Mouse (Mus musculus) embryonic fibroblast, embryonic 13.5 days (primary cell): Measurements from ENCODE around the gene Rexo5.

Experiments
- CTCF ChIP-seq: IDR thresholded peaks from 2 replicates; pipeline ENCODE4 v1.5.1; 2011; ENCODE audit warnings: mild to moderate bottlenecking, control low read depth, low read length, moderate library complexity, borderline replicate concordance; ENCODE audit not compliant: insufficient read depth
- POLR2A ChIP-seq: IDR thresholded peaks from 2 replicates; pipeline ENCODE4 v1.6.1; 2011; ENCODE audit warnings: low read depth, mild to moderate bottlenecking, control low read depth, low read length, moderate library complexity

- TF ChIP-seq CTCF = no peak
- TF ChIP-seq POLR2A = no peak
These were observed 67.7 kb downstream of the Rexo5 start for GRCm38 (mm10) chr7:119861335-119862091.
